Mouse (Mus musculus) lung, postnatal 36 days (tissue): ENCODE measurements around the gene Gm49405.

Experiments
- DNase-seq: peaks from one replicate; pipeline ENCODE4 v3.0.0; 2022; ENCODE audit warnings: mixed read lengths

The Gm49405 gene

DNA sequence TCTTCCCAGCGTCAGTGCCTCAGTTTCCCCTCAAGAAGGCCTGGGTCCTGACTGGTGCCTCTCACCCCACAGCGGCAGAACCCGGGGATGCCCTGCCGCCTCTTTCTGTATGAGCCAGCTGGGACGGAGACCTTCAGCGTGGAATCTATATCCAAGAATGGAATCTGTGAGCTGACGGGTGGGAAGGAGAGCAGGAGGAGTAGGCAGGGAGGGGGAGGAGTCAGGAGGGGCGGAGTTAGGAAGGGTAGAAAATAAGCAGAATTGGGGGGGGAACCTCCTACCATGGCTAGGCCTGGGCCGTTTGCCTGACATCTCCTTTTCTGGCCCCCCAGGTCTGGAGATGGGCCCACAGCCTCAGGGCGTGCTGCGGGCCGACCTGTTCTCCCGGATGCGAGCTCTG lies 12.4 kb upstream of the Gm49405 start:
- DNase-seq, result no peak

DNA sequence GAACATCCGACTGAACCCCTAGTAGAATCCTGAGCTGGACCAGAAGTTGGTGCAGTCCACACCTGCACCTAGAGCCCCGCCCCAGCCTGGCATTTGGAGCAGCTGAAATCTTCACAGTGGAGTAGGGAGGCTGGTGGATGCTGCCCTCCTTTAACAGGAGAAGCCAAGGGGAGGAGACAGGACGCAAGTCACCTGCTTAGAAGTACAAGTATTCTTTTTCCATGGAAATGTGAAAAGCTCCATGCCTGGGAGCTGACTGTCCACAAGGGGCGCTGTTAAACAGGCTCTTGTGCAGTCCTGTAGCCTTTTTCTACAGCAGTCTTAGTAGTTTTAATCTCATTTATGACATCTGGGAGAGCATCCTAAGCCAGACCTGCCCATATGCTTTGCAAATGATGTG lies 11.7 kb upstream of the Gm49405 start:
- DNase-seq, result no peak

DNA sequence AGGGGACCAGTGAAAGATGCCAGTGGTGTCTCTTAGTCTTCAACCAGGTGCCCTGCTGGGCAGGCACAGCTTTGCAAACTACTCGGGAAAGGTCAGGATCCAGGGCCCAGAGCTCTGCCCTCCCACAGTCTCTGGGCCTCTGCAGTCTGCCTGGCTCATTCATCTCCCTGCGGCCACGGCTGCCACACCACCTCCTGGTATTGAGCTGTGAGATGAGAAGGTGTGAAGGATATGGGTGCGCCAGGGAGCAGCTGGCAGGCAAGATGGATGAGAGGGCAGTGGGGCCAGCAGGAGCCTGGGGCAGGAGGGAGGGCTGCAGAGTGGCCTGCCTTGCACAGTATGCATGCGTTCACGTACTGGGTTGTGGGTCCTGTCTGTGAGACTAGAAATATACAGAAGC lies 9.6 kb upstream of the Gm49405 start:
- DNase-seq, result no peak

DNA sequence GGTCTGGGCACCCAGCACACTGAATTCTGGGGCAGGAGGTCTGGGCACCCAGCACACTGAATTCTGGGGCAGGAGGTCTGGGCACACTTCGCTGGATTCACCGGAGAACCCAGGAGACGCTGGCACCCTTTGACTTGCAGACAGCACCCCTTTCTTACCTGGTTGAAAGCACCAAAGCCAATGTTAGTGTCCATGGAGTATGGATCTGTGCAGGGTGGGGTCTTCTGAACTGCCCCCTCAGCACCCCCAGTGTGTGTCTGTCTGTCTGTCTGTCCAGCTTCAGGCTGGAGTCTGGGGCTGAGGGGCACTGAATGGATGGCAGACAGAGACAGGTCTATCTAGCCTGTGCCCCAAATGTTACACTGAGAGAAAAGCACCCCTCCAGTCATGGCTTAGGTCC lies 8.9 kb upstream of the Gm49405 start:
- DNase-seq, result no peak

DNA sequence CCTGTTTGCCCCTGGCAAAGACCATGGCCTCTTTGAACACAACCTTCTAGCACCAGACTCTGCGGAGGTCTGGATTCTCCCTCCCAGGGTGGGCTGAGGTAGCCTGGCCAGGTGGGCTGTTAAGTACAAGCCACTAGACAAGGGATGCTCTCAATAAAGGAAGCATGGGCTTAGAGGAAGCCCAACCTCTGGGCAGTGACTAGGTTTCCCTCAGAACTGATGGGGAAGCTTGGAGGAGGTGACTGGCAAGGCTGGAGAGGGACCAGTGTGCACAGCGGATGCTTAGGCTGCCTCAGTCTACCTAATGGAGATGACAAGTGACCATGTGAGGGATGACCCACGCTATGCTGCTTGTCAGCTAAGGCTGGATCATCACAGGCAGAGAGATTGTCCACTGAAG lies 8.5 kb upstream of the Gm49405 start:
- DNase-seq, result no peak

DNA sequence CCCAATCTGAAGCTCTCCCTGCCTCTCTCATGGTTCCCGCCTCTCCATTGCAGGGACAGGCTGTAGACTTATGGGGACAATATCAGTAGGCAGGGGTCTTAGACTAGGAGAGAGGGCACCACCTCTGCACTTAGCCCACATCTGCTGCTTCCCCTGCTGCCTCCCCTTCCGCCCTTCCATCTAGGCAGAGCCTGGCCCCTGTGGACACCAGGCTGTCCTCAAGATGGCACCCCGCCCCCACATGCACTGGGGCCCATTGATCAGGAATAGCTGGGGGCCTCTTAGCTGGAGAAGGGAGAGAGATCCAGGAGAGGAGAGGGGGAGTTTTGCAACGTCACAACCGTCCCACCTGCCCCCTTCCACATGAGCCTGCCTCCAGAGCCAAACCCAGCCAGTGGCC lies 8.0 kb upstream of the Gm49405 start, which contains the start of gene Tbx10:
Gene Tbx10, plus strand, starts transcription at position 337 of the 400 bp plus-strand sequence.
- DNase-seq, result no peak

DNA sequence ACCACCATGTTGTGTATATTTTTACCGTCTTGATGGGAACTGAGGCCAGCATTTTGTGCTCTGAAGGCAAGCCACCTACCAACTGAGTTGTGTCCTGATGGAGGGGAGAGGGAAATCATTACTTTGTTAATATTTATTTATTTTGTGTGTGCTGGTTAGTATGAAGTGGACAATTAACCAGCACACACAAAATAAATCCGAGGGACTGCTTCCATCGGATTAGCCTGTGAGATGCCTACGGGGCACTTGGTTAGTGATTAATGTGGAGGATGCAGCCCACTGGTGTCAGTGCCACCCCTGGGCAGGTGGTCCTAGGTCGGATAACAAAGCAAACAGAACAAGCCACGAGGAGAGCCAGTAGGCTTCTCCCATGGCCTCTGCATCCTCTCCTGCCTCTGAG lies 5.5 kb upstream of the Gm49405 start:
- no peak for DNase-seq

DNA sequence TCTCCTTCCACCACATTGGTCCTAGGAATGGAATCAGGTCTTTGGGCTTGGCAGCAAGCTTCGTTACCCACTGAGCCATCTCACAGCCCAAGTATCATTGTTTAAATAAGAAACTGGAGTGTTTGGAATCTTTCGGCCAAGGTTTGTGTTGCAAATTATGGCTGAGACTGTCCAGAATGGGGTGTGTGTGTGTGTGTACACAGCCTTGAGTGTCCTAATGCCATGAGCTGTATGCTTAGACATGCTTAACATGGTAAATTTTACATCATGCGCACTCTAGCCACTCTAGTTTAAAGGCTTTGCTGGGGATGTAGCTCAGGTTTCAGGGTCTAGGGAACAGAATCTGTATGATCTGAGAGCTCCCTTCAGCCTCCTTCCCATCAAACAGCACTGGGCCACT lies 4.9 kb upstream of the Gm49405 start:
- peak; percentile 45 for DNase-seq

DNA sequence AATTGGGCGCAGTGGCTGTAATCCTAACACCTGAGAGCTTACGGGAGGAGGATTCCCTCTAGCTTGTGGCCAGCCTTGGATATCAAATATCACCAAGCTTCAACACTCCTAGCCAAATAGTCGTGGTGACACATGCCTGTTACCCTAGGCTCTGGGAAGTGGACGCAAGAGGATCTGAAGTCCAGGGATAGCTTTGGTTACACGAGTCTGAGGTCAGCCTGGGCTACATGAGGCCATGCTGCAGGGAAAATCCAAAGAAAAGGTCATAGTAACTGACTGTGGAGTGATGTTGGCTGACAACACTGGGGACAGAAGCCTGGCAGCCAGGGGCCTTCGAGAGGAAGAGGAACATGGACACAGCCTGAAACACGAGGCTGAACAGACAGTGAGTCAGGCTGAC lies 4.3 kb upstream of the Gm49405 start:
- no peak for DNase-seq

DNA sequence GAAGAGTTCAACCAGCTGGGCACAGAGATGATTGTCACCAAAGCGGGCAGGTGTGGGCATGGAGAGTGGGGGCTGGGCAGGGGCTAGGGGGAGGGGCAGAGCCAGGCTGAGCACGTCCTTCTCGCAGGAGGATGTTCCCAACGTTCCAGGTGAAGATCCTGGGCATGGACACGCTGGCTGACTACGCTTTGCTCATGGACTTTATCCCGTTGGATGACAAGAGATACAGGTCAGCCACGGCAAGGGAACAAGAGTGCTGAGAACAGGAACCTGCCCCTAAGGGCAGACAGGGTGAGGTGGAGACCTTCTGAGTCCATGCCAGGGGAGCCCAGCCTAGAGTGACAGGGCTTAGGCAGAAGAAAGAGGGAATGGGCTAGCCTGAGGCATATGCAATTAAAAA lies 3.7 kb upstream of the Gm49405 start:
- no peak for DNase-seq

DNA sequence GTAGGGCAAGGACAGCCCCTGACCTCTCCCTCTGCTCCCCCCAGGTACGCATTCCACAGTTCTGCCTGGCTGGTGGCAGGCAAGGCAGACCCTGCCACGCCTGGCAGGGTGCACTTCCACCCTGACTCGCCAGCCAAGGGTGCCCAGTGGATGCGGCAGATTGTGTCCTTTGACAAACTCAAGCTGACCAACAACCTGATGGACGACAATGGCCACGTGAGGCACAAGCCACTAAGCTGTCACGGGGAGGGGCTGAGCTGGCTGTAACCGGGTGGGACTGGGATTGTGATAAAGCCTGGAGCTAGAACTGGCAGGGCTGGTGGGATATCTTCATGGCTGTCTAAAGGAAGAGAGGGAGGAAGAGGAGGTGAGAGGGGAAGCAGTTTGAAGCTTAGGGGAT lies 3.2 kb upstream of the Gm49405 start:
- no peak for DNase-seq

DNA sequence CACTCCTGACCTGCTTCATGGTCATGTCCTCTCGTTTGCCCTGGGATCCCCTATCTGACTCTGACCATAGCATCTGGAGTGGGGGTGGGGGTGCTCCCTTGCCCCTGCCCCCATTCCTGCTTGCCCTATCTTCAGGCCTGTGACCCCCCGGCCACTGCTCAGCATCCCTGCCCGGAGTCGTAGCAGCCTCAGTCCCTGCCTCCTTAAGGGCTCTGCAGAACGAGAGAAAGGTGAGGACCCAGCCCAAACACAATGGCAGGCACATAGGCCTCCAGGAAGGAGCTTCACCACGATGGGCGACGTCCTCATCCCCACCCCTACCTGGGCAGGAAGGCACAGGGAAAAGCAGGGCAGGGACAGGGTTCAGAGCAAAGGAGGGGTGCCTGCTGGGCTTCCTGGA lies 2.1 kb upstream of the Gm49405 start:
- no peak for DNase-seq

DNA sequence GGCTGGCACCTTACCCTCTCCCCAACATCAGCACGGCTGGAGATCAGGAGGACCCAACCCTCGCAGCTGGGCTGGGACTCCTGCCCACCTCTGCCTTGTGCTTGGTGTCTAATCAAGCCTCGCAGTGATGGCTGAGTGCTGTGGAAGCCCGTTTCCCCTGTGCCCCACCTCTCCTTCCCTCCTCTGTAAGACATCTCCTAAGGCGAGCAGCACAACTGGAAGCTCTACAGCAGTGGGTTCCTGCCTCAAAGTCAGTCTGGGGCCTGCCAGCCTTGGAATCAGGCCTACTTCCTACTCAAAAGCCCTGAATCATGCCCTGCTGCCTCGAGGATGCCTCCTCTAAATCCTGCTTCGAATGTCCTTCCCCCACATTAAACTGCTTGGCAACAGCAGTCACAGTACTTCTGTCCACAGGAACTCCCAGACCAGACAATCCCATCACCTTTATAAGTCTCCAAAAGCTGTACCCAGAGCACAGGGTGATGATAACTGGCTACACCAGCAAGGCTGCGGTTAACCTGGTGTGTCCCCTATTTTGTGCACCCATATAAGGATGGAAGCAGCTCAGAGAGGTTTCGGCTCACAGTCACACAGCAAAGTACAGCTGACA lies 1.2 kb upstream of the Gm49405 start:
- no peak for DNase-seq

DNA sequence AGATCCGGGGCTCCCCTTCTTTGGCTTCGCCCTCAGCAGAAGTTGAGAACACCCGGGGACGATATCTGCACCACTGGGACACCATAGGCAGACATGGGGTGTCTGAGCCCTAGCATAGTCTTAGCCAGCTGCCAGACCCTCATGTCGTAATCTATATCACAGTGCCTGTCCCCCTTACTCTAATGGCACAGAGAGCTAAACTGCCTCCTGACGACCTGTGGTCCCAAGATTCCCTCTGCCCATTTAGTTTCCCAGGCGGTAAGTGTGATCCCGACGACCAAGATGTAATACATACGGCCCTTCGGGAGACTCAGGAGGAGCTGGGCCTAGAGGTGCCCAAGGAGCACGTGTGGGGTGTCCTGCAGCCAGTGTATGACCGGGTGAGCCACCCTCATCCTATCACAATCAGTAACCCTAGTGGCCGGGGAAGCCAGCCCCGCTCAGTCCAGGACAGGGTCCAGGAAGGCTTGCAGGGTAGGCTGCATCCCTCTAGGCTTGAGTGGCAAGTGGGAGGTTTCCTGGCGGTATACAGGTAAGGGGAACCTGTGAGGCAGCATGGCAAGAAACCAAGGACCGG lies 611 bp downstream of the Gm49405 start:
- no peak for DNase-seq

DNA sequence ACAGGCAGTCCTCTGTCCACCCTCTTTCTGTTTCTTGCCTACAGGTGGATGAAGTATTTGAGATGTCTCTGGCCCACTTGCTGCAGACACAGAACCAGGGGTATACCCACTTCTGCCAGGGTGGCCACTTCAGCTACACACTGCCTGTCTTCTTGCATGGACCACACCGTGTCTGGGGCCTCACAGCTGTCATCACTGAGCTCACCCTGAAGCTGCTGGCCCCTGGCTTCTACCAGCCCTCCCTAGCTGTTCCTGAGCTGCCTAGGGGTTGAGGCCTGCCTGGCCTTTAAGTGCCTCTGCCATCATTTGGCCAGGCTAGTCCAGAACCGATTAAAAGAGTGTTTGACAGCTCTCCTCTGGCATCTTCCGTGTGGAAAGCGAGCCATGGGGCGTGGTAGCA lies 1.3 kb downstream of the Gm49405 start:
- DNase-seq, result no peak

DNA sequence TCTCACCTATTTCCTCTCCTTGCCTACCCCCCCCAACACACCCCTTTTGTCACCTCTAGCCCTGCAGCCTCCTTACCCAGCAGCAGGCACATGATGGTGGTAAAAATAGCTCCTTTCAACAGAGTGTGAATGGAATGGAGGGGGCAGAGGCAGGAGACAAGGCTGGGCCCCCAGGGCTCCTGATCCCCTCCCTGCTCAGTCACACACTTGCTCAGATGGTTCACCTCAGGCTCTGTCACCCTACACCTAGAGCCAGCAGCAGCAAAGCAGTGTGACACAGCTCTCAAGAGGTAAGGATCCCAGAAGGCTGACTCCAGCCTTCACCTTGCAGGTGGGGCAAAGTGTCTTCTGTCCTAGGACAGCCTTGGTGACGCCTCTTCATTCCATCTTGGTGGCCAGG lies 2.7 kb downstream of the Gm49405 start, which contains the start of gene Doc2g:
Gene Doc2g, plus strand, starts transcription at position 202 of the 400 bp plus-strand sequence.
- no peak for DNase-seq

DNA sequence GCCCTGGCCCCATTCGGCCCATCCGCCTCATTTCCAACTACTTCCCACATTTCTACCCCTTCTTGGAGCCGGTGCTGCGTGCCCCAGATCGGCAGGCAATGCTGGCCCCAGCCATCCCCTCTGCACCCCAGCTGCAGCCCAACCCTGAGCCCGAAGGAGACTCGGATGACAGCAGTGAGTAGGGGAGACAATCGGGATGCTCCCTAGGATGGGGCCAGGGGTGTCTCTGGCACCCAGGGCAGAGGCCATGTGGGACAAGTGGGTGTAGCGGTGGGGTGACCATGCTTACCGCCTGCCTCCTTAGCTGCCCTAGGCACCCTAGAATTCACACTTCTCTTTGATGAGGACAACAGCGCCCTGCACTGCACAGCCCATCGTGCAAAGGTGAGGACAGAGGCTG lies 3.2 kb downstream of the Gm49405 start:
- DNase-seq, result no peak

DNA sequence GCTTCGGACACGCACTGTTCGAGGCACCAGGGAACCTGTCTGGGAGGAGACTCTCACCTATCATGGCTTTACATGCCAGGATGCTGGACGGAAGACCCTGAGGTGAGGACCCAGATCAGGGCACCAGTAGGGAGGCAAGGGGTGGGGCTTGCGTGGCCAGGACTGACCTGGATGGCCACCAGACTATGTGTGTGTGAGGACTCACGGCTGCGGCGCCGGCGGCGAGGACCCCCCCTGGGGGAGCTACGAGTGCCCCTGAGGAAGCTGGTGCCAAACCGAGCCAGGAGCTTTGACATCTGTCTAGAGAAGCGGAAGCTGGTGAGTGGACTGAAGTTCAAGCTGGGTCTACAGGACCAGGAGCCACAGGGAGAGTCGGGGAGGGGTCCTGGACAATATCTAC lies 3.9 kb downstream of the Gm49405 start:
- DNase-seq, result no peak

DNA sequence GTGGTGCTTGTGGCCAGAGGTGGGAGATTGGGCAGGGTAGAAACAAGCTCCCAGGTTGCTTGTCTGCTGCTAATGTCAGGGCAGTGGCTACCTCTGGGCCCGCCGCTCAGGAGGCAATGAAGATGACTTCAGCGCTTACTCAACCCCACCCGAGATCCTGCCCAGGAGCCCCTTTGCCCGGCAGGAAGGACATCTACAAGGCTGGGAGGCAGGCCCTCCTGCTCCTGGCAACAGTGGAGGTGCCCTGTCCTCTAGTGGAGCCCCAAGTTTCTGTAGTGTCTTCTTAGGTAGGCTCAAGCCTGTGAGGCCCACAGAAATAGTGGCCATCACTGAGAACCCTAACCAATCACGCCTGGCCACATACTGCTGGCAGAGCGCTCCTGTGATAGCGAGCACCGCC lies 4.7 kb downstream of the Gm49405 start:
- DNase-seq, result no peak

DNA sequence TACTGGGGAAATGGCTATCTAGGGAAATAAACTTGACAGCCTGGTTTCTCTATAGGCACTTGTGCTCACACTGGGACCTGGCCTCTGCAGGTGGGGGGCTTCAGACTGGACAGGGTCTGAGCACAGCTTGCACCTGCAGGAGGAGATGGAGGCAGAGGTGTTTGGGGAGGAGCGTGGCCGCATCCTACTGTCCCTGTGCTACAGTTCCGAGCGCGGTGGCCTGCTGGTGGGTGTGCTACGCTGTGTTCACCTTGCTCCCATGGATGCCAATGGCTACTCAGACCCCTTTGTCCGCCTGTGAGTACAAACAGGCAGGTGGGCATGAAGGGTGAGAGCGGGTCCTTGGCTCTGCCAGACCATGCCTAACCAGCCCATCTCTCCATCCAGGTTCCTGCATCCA lies 5.5 kb downstream of the Gm49405 start:
- no peak for DNase-seq

DNA sequence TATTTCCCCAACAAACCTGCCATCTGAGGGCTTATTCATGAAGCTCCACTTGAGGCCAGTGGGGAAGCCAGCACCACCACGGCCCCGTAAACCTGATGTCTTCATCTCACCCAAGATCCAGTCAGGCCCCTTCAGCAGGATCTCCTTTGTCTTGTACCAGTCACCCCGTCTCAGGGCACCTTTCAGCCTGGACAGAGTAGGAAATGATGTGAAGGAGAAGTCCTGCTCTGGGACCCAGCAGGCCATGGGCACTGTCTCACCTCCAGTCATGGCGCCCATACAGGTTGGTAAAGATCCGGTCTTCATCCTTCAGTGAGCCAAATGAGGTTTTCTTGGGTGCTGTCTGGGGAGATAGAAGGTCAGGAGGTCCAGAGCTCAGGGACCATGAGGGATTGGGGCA lies 10.7 kb downstream of the Gm49405 start:
- DNase-seq, result no peak

DNA sequence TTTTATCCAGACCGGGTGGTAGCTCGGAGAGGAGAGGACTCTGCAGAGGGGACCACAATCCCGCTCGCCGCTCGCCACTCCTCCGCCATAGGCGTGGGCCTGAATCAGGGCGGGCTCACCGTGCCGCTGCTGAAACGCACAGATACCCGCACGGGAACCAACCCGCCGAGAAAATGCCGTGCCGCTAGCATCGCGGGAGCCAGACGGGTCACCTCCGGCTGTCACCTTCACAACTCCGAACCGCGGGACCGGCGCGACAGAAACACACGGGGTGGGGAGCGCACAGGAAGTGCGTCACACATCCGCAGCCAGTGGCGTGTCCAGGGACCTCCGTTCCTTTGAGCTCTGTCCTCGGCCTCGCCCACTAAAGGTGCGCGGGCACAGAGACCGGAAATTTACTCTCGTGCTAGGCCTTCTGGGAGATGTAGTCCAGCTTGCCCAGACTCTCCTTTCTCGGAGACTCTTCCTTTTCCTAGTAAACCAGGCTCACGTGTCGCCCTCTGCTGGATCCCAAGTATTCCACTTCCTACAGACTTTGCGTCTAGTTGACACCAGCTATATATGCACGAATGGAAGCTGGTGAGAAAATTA lies 12.1 kb downstream of the Gm49405 start, which contains the start of gene Ndufv1:
Gene Ndufv1, minus strand, starts transcription at position 375 of the 591 bp plus-strand sequence.
- peak; percentile 99 for DNase-seq

DNA sequence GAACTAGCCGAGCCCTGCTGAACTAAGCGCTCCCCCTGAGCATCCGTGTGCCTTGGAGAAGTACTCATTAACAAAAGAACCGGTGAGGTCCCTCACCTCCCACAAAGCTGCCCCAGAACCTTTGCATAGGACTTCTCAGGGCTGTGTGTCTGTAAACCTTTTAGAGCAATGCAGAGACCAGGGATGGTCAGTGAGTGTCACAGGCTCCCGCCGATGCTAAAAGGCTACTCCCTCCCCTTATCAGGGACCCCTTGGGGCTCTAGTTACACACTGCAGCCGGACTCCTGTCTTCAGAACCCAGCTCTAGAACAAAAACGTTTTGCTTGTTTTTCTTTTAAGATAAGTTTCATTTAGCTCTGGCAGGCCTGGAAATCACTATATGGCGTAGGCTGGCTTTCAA lies 12.6 kb downstream of the Gm49405 start:
- no peak for DNase-seq

DNA sequence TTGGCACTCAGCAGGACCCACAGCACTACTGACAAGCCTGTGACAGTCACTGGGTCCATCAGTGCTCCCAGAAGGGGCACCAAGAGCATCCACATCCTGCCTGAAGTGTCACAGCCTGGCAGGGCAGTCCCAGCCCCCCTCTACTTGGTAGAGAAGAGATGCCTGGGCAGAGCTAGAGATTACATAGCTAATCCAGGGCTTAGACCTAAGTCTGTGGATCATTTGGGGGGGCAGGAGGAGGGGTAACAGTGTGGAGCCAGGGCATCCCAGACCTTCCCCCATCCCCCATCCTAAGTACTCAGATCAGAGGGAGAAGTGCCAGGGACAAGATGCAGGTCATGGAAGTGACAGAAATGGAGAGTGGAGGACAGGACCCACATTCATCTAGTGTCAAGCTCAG lies 14.4 kb downstream of the Gm49405 start:
- DNase-seq, result no peak

DNA sequence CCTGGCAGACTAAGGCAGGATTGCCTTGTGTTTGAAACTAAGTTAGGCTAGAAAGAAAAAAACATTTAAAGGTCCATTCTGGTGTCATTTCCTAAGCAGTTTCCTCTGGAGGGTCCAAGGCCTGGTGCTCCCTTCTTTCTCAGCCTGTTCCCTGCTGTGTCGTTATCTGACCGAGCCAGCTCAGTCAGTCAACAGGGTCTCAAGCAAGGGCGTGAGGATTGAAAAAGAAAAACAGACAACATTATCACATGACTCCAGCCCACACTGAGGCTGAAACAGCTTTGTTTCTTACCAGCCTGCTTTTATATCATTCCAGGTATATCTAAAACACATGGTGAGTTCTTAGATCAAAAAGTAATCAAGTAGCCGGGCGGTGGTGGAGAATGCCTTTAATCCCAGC lies 15.2 kb downstream of the Gm49405 start:
- no peak for DNase-seq
